Mouse (Mus musculus): ENCODE results near the gene Thbd. TPM values are rescaled to one million over a fixed set of nuclear protein-coding genes. Genes with fewer than 3 reads are reported as not detected.

Thbd gene
- polyA plus RNA-seq, 1 experiment from 2014 or later = 7.8 TPM

GRCm38 (mm10) chr2:148441421-148441820, 33.4 kb upstream of the Thbd start:
- Histone ChIP-seq H3K4me3 (no peak overlapping the region), H3K27ac (no peak overlapping the region)

GRCm38 (mm10) chr2:148439691-148440276, 31.8 kb upstream of the Thbd start:
- no peaks in the 10 kb centered on the region for H3K36me3 ChIP-seq
- DNase-seq (ENCODE audit: low spot score) = no peak
- H3K27ac ChIP-seq = no peak overlapping the region
- no peaks in the 10 kb centered on the region for H3K9me3 ChIP-seq
- H3K4me1 ChIP-seq (replicated peaks) = peaks cover 6% of the 10 kb centered on the region
- WGBS = 64% methylated on average over 3 of the region's 3 CpGs
- H3K27me3 ChIP-seq (ENCODE audit: insufficient read depth, poor library complexity, severe bottlenecking) = no peaks in the 10 kb centered on the region
- no peak overlapping the region for H3K4me3 ChIP-seq

More at GRCm38 (mm10) chr2:148441421-148441820, 33.4 kb upstream of the Thbd start:
- no peaks in the 10 kb centered on the region for H3K9me3 ChIP-seq
- no peak for DNase-seq (ENCODE audit: low spot score)
- peaks cover 10% of the 10 kb centered on the region for H3K4me1 ChIP-seq (replicated peaks)
- H3K27me3 ChIP-seq (ENCODE audit: insufficient read depth, poor library complexity, severe bottlenecking) = no peaks in the 10 kb centered on the region
- no peaks in the 10 kb centered on the region for H3K36me3 ChIP-seq
- WGBS = 86% methylated on average over 10 of the region's 10 CpGs

GRCm38 (mm10) chr2:148436285-148436684, 28.3 kb upstream of the Thbd start:
- 68% methylated on average over 3 of the region's 3 CpGs for WGBS
- Histone ChIP-seq H3K27me3 (ENCODE audit: insufficient read depth, poor library complexity, severe bottlenecking) (no peaks in the 10 kb centered on the region), H3K4me3 (no peak overlapping the region), H3K4me1 (replicated peaks) (no peaks in the 10 kb centered on the region), H3K27ac (no peak overlapping the region), H3K36me3 (no peaks in the 10 kb centered on the region), H3K9me3 (no peaks in the 10 kb centered on the region)
- DNase-seq (ENCODE audit: low spot score) = no peak

GRCm38 (mm10) chr2:148432346-148432745, 24.4 kb upstream of the Thbd start:
- H3K36me3 ChIP-seq = no peaks in the 10 kb centered on the region

GRCm38 (mm10) chr2:148430941-148431340, 23.0 kb upstream of the Thbd start:
- Histone ChIP-seq H3K27ac (no peak overlapping the region), H3K4me3 (no peak overlapping the region), H3K4me1 (replicated peaks) (no peaks in the 10 kb centered on the region), H3K9me3 (no peaks in the 10 kb centered on the region), H3K36me3 (no peaks in the 10 kb centered on the region), H3K27me3 (ENCODE audit: insufficient read depth, poor library complexity, severe bottlenecking) (no peaks in the 10 kb centered on the region)
- WGBS = 85% methylated on average over 4 of the region's 4 CpGs
- no peak for DNase-seq (ENCODE audit: low spot score)

More at GRCm38 (mm10) chr2:148432346-148432745, 24.4 kb upstream of the Thbd start:
- 70% methylated on average over 2 of the region's 2 CpGs for WGBS
- Histone ChIP-seq H3K27ac (no peak overlapping the region), H3K4me3 (no peak overlapping the region), H3K4me1 (replicated peaks) (no peaks in the 10 kb centered on the region), H3K27me3 (ENCODE audit: insufficient read depth, poor library complexity, severe bottlenecking) (no peaks in the 10 kb centered on the region), H3K9me3 (no peaks in the 10 kb centered on the region)
- DNase-seq (ENCODE audit: low spot score) = no peak

GRCm38 (mm10) chr2:148429001-148429505, 21.1 kb upstream of the Thbd start:
- Histone ChIP-seq H3K4me3 (no peak overlapping the region), H3K9me3 (no peaks in the 10 kb centered on the region)
- no peak for DNase-seq (ENCODE audit: low spot score)

GRCm38 (mm10) chr2:148428523-148428922, 20.5 kb upstream of the Thbd start:
- Histone ChIP-seq H3K4me1 (replicated peaks) (no peaks in the 10 kb centered on the region), H3K36me3 (no peaks in the 10 kb centered on the region), H3K4me3 (no peak overlapping the region), H3K27ac (no peak overlapping the region), H3K27me3 (ENCODE audit: insufficient read depth, poor library complexity, severe bottlenecking) (no peaks in the 10 kb centered on the region), H3K9me3 (no peaks in the 10 kb centered on the region)
- WGBS = 87% methylated on average over 3 of the region's 3 CpGs
- DNase-seq (ENCODE audit: low spot score) = no peak

More at GRCm38 (mm10) chr2:148429001-148429505, 21.1 kb upstream of the Thbd start:
- no peaks in the 10 kb centered on the region for H3K4me1 ChIP-seq (replicated peaks)
- no peaks in the 10 kb centered on the region for H3K27me3 ChIP-seq (ENCODE audit: insufficient read depth, poor library complexity, severe bottlenecking)
- no peaks in the 10 kb centered on the region for H3K36me3 ChIP-seq
- no peak overlapping the region for H3K27ac ChIP-seq

GRCm38 (mm10) chr2:148427553-148427952, 19.6 kb upstream of the Thbd start:
- Histone ChIP-seq H3K9me3 (no peaks in the 10 kb centered on the region), H3K4me3 (no peak overlapping the region)
- WGBS = 86% methylated on average over 3 of the region's 3 CpGs

GRCm38 (mm10) chr2:148425709-148426382, 17.9 kb upstream of the Thbd start:
- Histone ChIP-seq H3K36me3 (no peaks in the 10 kb centered on the region), H3K4me3 (no peak overlapping the region), H3K4me1 (replicated peaks) (no peaks in the 10 kb centered on the region), H3K27ac (no peak overlapping the region), H3K27me3 (ENCODE audit: insufficient read depth, poor library complexity, severe bottlenecking) (no peaks in the 10 kb centered on the region), H3K9me3 (no peaks in the 10 kb centered on the region)
- no peak for DNase-seq (ENCODE audit: low spot score)
- WGBS = 88% methylated on average over 5 of the region's 5 CpGs

More at GRCm38 (mm10) chr2:148427553-148427952, 19.6 kb upstream of the Thbd start:
- no peaks in the 10 kb centered on the region for H3K36me3 ChIP-seq
- DNase-seq (ENCODE audit: low spot score) = no peak
- H3K27ac ChIP-seq = no peak overlapping the region
- H3K27me3 ChIP-seq (ENCODE audit: insufficient read depth, poor library complexity, severe bottlenecking) = no peaks in the 10 kb centered on the region
- H3K4me1 ChIP-seq (replicated peaks) = no peaks in the 10 kb centered on the region

GRCm38 (mm10) chr2:148421706-148422105, 13.7 kb upstream of the Thbd start:
- Histone ChIP-seq H3K36me3 (no peaks in the 10 kb centered on the region), H3K27me3 (ENCODE audit: insufficient read depth, poor library complexity, severe bottlenecking) (no peaks in the 10 kb centered on the region), H3K4me1 (replicated peaks) (no peaks in the 10 kb centered on the region), H3K9me3 (no peaks in the 10 kb centered on the region), H3K4me3 (no peak overlapping the region), H3K27ac (no peak overlapping the region)
- 66% methylated on average over 1 of the region's 1 CpGs for WGBS
- no peak for DNase-seq (ENCODE audit: low spot score)

GRCm38 (mm10) chr2:148421112-148421511, 13.1 kb upstream of the Thbd start:
- WGBS = 66% methylated on average over 1 of the region's 1 CpGs
- DNase-seq (ENCODE audit: low spot score) = no peak
- H3K36me3 ChIP-seq = no peaks in the 10 kb centered on the region

GRCm38 (mm10) chr2:148419776-148420175, 11.8 kb upstream of the Thbd start:
- 91% methylated on average over 2 of the region's 2 CpGs for WGBS
- no peak overlapping the region for H3K27ac ChIP-seq
- no peak overlapping the region for H3K4me3 ChIP-seq
- H3K9me3 ChIP-seq = no peaks in the 10 kb centered on the region
- no peaks in the 10 kb centered on the region for H3K4me1 ChIP-seq (replicated peaks)
- H3K27me3 ChIP-seq (ENCODE audit: insufficient read depth, poor library complexity, severe bottlenecking) = no peaks in the 10 kb centered on the region
- no peaks in the 10 kb centered on the region for H3K36me3 ChIP-seq
- DNase-seq (ENCODE audit: low spot score) = no peak

More at GRCm38 (mm10) chr2:148421112-148421511, 13.1 kb upstream of the Thbd start:
- no peak overlapping the region for H3K4me3 ChIP-seq
- H3K9me3 ChIP-seq = no peaks in the 10 kb centered on the region
- no peaks in the 10 kb centered on the region for H3K4me1 ChIP-seq (replicated peaks)
- H3K27me3 ChIP-seq (ENCODE audit: insufficient read depth, poor library complexity, severe bottlenecking) = no peaks in the 10 kb centered on the region
- H3K27ac ChIP-seq = no peak overlapping the region

GRCm38 (mm10) chr2:148419151-148419550, 11.2 kb upstream of the Thbd start:
- H3K36me3 ChIP-seq = no peaks in the 10 kb centered on the region
- WGBS = 83% methylated on average over 3 of the region's 3 CpGs
- no peak for DNase-seq (ENCODE audit: low spot score)
- no peaks in the 10 kb centered on the region for H3K27me3 ChIP-seq (ENCODE audit: insufficient read depth, poor library complexity, severe bottlenecking)
- H3K9me3 ChIP-seq = no peaks in the 10 kb centered on the region
- no peaks in the 10 kb centered on the region for H3K4me1 ChIP-seq (replicated peaks)
- H3K27ac ChIP-seq = no peak overlapping the region
- H3K4me3 ChIP-seq = no peak overlapping the region
